Mouse (Mus musculus) neutrophil, adult 59 days (primary cell): ENCODE data around the gene Ercc2. TPM values are rescaled to one million over a fixed set of nuclear protein-coding genes. Genes with fewer than 3 reads are reported as not detected.

Experiments
- total RNA-seq, 2 experiments: library from RNA; stranded (reverse); gene quantifications; 1 replicate in 1 of 2; 2 replicates in 1 of 2; pipeline ENCODE4 v1.2.4; 2023

The Ercc2 gene
- total RNA-seq: 10 to 100 TPM; 15.0 to 20.7 TPM

GRCm38 (mm10) chr7:19381377-19382165 is at the start of gene Ercc2:
Ercc2 (plus strand) TSS chr7:19382010.

GRCm38 (mm10) chr7:19344237-19344847 is 37.5 kb upstream of the Ercc2 start, which contains the start of gene Ercc1:
Ercc1 (plus strand) TSS chr7:19344778.

GRCm38 (mm10) chr7:19359299-19359891 is 22.4 kb upstream of the Ercc2 start, which contains the start of the genes Cd3eap and Ppp1r13l:
Cd3eap (minus strand) TSS chr7:19359483.
Ppp1r13l (plus strand) TSS chr7:19359749.

GRCm38 (mm10) chr7:19403731-19404296 is 22.0 kb downstream of the Ercc2 start, which contains the start of gene Klc3:
Klc3 (minus strand) TSS chr7:19404104.

GRCm38 (mm10) chr7:19404476-19404875 is 22.7 kb downstream of the Ercc2 start, which contains the start of gene Ckm:
Ckm (plus strand) TSS chr7:19404776.

Other genes starting within 250 kb of the Ercc2 start
- 10 to 100 TPM; 10.0 to 10.4 TPM for gene Qpctl, start 232.7 kb upstream of the Ercc2 start, total RNA-seq
- 10 to 100 TPM; 39.5 to 43.0 TPM for gene Snrpd2, start 232.3 kb upstream of the Ercc2 start, total RNA-seq
- gene Gipr, start 215.9 kb upstream of the Ercc2 start, total RNA-seq: not detected
- 10 to 100 TPM; 60.2 to 79.8 TPM for gene Eml2, start 205.6 kb upstream of the Ercc2 start, total RNA-seq
- gene Gpr4, start 169.5 kb upstream of the Ercc2 start, total RNA-seq: under 1 TPM in 1 of 2 experiments, not detected in 1; 0.13 TPM
- 10 to 100 TPM; 22.3 to 24.6 TPM for gene Opa3, start 153.7 kb upstream of the Ercc2 start, total RNA-seq
- 100 to 1,000 TPM; 636 to 660 TPM for gene Vasp, start 110.2 kb upstream of the Ercc2 start, total RNA-seq
- under 1 TPM in 1 of 2 experiments, not detected in 1; 0.49 TPM for gene Ppm1n, start 101.9 kb upstream of the Ercc2 start, total RNA-seq
- gene Rtn2, start 99.4 kb upstream of the Ercc2 start, total RNA-seq: not detected
- 1,000 to 10,000 TPM in 1 of 2 experiments, 100 to 1,000 TPM in 1; 803 to 1,216 TPM for gene Fosb, start 72.0 kb upstream of the Ercc2 start, total RNA-seq
- gene Ercc1, start 37.2 kb upstream of the Ercc2 start, total RNA-seq: 10 to 100 TPM; 17.0 to 24.4 TPM
- 1 to 10 TPM; 6.7 to 7.1 TPM for gene Cd3eap, start 22.5 kb upstream of the Ercc2 start, total RNA-seq
- 1 to 10 TPM; 1.7 to 2.0 TPM for gene Ppp1r13l, start 22.3 kb upstream of the Ercc2 start, total RNA-seq
- under 1 TPM; 0.42 to 0.62 TPM for gene Klc3, start 22.1 kb downstream of the Ercc2 start, total RNA-seq
- gene Ckm, start 22.8 kb downstream of the Ercc2 start, total RNA-seq: 1 to 10 TPM; 2.1 to 2.2 TPM
- 10 to 100 TPM; 28.3 to 31.5 TPM for gene Mark4, start 76.8 kb downstream of the Ercc2 start, total RNA-seq
- gene Exoc3l2, start 81.3 kb downstream of the Ercc2 start, total RNA-seq: under 1 TPM; 0.38 to 0.42 TPM
- 1 to 10 TPM; 9.0 to 9.2 TPM for gene Bloc1s3, start 126.4 kb downstream of the Ercc2 start, total RNA-seq
- 10 to 100 TPM; 23.9 to 24.1 TPM for gene Trappc6a, start 126.4 kb downstream of the Ercc2 start, total RNA-seq
- gene Nkpd1, start 135.8 kb downstream of the Ercc2 start, total RNA-seq: not detected
- 10 to 100 TPM; 31.7 to 37.9 TPM for gene Ppp1r37, start 181.1 kb downstream of the Ercc2 start, total RNA-seq
- 1 to 10 TPM; 3.3 to 4.4 TPM for gene Zfp296, start 195.3 kb downstream of the Ercc2 start, total RNA-seq
- 10 to 100 TPM; 50.6 to 59.9 TPM for gene Gemin7, start 195.6 kb downstream of the Ercc2 start, total RNA-seq
- gene Clasrp, start 222.5 kb downstream of the Ercc2 start, total RNA-seq: 10 to 100 TPM; 46.3 to 53.5 TPM
- 10 to 100 TPM; 17.2 to 17.5 TPM for gene Relb, start 247.4 kb downstream of the Ercc2 start, total RNA-seq